Mouse (Mus musculus): ENCODE measurements around the gene Atg101. TPM values are rescaled to one million over a fixed set of nuclear protein-coding genes. Genes with fewer than 3 reads are reported as not detected.
"Not testable (repeated sequence)": the region's sequence is repeated elsewhere in the genome, so short reads cannot be mapped to it uniquely, and the experiment has no call there.

Gene Atg101
- polyA plus RNA-seq, 1 experiment from 2014 or later: 62.0 TPM

GRCm38 (mm10) chr15:101322106-101322505, 38.0 kb downstream of the Atg101 start:
- Histone ChIP-seq H3K4me2 (replicated peaks) (no peak overlapping the region), H3K36me3 (no peaks in the 10 kb centered on the region), H3K27me3 (replicated peaks) (no peaks in the 10 kb centered on the region), H3K27ac (no peak overlapping the region), H3K4me3 (replicated peaks) (no peak overlapping the region), H3K9me3 (no peaks in the 10 kb centered on the region), H3K4me1 (replicated peaks) (peaks cover 19% of the 10 kb centered on the region), H3K9ac (no peak overlapping the region)
- no peak for ATAC-seq
- WGBS: 83% methylated on average over 5 of the region's 5 CpGs

GRCm38 (mm10) chr15:101322640-101323039, 38.6 kb downstream of the Atg101 start:
- ATAC-seq: no peak
- WGBS: 84% methylated on average over 7 of the region's 7 CpGs
- H3K4me1 ChIP-seq (replicated peaks): peaks cover 19% of the 10 kb centered on the region
- H3K4me2 ChIP-seq (replicated peaks): no peak overlapping the region
- no peaks in the 10 kb centered on the region for H3K27me3 ChIP-seq (replicated peaks)
- no peak overlapping the region for H3K9ac ChIP-seq
- H3K36me3 ChIP-seq: no peaks in the 10 kb centered on the region
- H3K4me3 ChIP-seq (replicated peaks): no peak overlapping the region
- H3K27ac ChIP-seq: no peak overlapping the region
- no peaks in the 10 kb centered on the region for H3K9me3 ChIP-seq

- no peak overlapping the region for H3K9ac ChIP-seq
- no peak overlapping the region for H3K4me3 ChIP-seq (replicated peaks)
- no peaks in the 10 kb centered on the region for H3K36me3 ChIP-seq
- H3K27ac ChIP-seq: no peak overlapping the region
- no peaks in the 10 kb centered on the region for H3K9me3 ChIP-seq
- ATAC-seq: no peak
- no peaks in the 10 kb centered on the region for H3K27me3 ChIP-seq (replicated peaks)
- 96% methylated on average over 5 of the region's 5 CpGs for WGBS
- no peak overlapping the region for H3K4me2 ChIP-seq (replicated peaks)
- peaks cover 26% of the 10 kb centered on the region for H3K4me1 ChIP-seq (replicated peaks)
Observed at GRCm38 (mm10) chr15:101323511-101323910, 39.4 kb downstream of the Atg101 start.

- not testable (repeated sequence) for H3K36me3 ChIP-seq; H3K4me2 ChIP-seq (replicated peaks); ATAC-seq; H3K9me3 ChIP-seq; H3K27ac ChIP-seq; H3K4me3 ChIP-seq (replicated peaks); H3K9ac ChIP-seq; H3K27me3 ChIP-seq (replicated peaks)
- H3K4me1 ChIP-seq (replicated peaks): peaks cover 31% of the 10 kb centered on the region
Observed at GRCm38 (mm10) chr15:101324409-101324808, 40.3 kb downstream of the Atg101 start.

GRCm38 (mm10) chr15:101325991-101326534, 42.0 kb downstream of the Atg101 start:
- 44% methylated on average over 10 of the region's 10 CpGs for WGBS
- H3K27ac ChIP-seq: no peak overlapping the region
- ATAC-seq: no peak

GRCm38 (mm10) chr15:101327282-101327681, 43.2 kb downstream of the Atg101 start:
- Histone ChIP-seq H3K4me2 (replicated peaks) (no peak overlapping the region), H3K36me3 (no peaks in the 10 kb centered on the region), H3K9ac (no peak overlapping the region), H3K9me3 (no peaks in the 10 kb centered on the region), H3K4me1 (replicated peaks) (peaks cover 24% of the 10 kb centered on the region), H3K27me3 (replicated peaks) (no peaks in the 10 kb centered on the region), H3K27ac (no peak overlapping the region), H3K4me3 (replicated peaks) (no peak overlapping the region)
- peak; percentile 86 for ATAC-seq
- 9% methylated on average over 6 of the region's 6 CpGs for WGBS

More at GRCm38 (mm10) chr15:101325991-101326534, 42.0 kb downstream of the Atg101 start:
- H3K4me3 ChIP-seq (replicated peaks): no peak overlapping the region
- no peaks in the 10 kb centered on the region for H3K9me3 ChIP-seq
- H3K4me2 ChIP-seq (replicated peaks): no peak overlapping the region
- H3K36me3 ChIP-seq: no peaks in the 10 kb centered on the region
- no peaks in the 10 kb centered on the region for H3K27me3 ChIP-seq (replicated peaks)
- H3K9ac ChIP-seq: no peak overlapping the region
- H3K4me1 ChIP-seq (replicated peaks): peaks cover 31% of the 10 kb centered on the region

- no peak for ATAC-seq
- no peak overlapping the region for H3K27ac ChIP-seq
Observed at GRCm38 (mm10) chr15:101328876-101329563, 44.9 kb downstream of the Atg101 start.

GRCm38 (mm10) chr15:101329564-101329892, 45.5 kb downstream of the Atg101 start:
- H3K9ac ChIP-seq: no peak overlapping the region
- H3K9me3 ChIP-seq: no peaks in the 10 kb centered on the region
- no peaks in the 10 kb centered on the region for H3K36me3 ChIP-seq
- no peak overlapping the region for H3K27ac ChIP-seq
- no peak overlapping the region for H3K4me2 ChIP-seq (replicated peaks)
- WGBS: 86% methylated on average over 3 of the region's 3 CpGs
- H3K4me3 ChIP-seq (replicated peaks): no peak overlapping the region
- ATAC-seq: no peak
- H3K27me3 ChIP-seq (replicated peaks): no peaks in the 10 kb centered on the region
- H3K4me1 ChIP-seq (replicated peaks): peaks cover 28% of the 10 kb centered on the region

More at GRCm38 (mm10) chr15:101328876-101329563, 44.9 kb downstream of the Atg101 start:
- no peak overlapping the region for H3K4me2 ChIP-seq (replicated peaks)
- H3K9me3 ChIP-seq: no peaks in the 10 kb centered on the region
- peaks cover 28% of the 10 kb centered on the region for H3K4me1 ChIP-seq (replicated peaks)
- no peak overlapping the region for H3K9ac ChIP-seq
- 68% methylated on average over 3 of the region's 3 CpGs for WGBS
- H3K4me3 ChIP-seq (replicated peaks): no peak overlapping the region
- H3K27me3 ChIP-seq (replicated peaks): no peaks in the 10 kb centered on the region
- H3K36me3 ChIP-seq: no peaks in the 10 kb centered on the region

- H3K9ac ChIP-seq: no peak overlapping the region
- no peak overlapping the region for H3K4me2 ChIP-seq (replicated peaks)
- WGBS: 50% methylated on average over 4 of the region's 4 CpGs
- H3K4me3 ChIP-seq (replicated peaks): no peak overlapping the region
- peak; percentile 52 for ATAC-seq
- no peaks in the 10 kb centered on the region for H3K9me3 ChIP-seq
- no peaks in the 10 kb centered on the region for H3K27me3 ChIP-seq (replicated peaks)
- no peak overlapping the region for H3K27ac ChIP-seq
- peaks cover 28% of the 10 kb centered on the region for H3K4me1 ChIP-seq (replicated peaks)
- H3K36me3 ChIP-seq: no peaks in the 10 kb centered on the region
Observed at GRCm38 (mm10) chr15:101331090-101331489, 47.0 kb downstream of the Atg101 start.

- H3K4me2 ChIP-seq (replicated peaks): no peak overlapping the region
- no peaks in the 10 kb centered on the region for H3K9me3 ChIP-seq
- ATAC-seq: no peak
- no peak overlapping the region for H3K4me3 ChIP-seq (replicated peaks)
- no peaks in the 10 kb centered on the region for H3K36me3 ChIP-seq
- H3K4me1 ChIP-seq (replicated peaks): peaks cover 34% of the 10 kb centered on the region
- WGBS: 64% methylated on average over 4 of the region's 4 CpGs
- H3K27ac ChIP-seq: no peak overlapping the region
- H3K9ac ChIP-seq: no peak overlapping the region
- H3K27me3 ChIP-seq (replicated peaks): no peaks in the 10 kb centered on the region
Observed at GRCm38 (mm10) chr15:101332370-101332769, 48.3 kb downstream of the Atg101 start.

GRCm38 (mm10) chr15:101333165-101333564, 49.1 kb downstream of the Atg101 start:
- no peak for ATAC-seq
- no peak overlapping the region for H3K4me3 ChIP-seq (replicated peaks)
- H3K36me3 ChIP-seq: no peaks in the 10 kb centered on the region
- H3K27me3 ChIP-seq (replicated peaks): no peaks in the 10 kb centered on the region
- no peak overlapping the region for H3K27ac ChIP-seq
- peaks cover 28% of the 10 kb centered on the region for H3K4me1 ChIP-seq (replicated peaks)
- WGBS: 24% methylated on average over 1 of the region's 1 CpGs
- H3K9ac ChIP-seq: no peak overlapping the region
- no peaks in the 10 kb centered on the region for H3K9me3 ChIP-seq
- no peak overlapping the region for H3K4me2 ChIP-seq (replicated peaks)

- Histone ChIP-seq H3K27me3 (replicated peaks) (no peaks in the 10 kb centered on the region), H3K9me3 (no peaks in the 10 kb centered on the region), H3K27ac (no peak overlapping the region), H3K36me3 (no peaks in the 10 kb centered on the region), H3K4me1 (replicated peaks) (peaks cover 27% of the 10 kb centered on the region), H3K4me3 (replicated peaks) (no peak overlapping the region), H3K4me2 (replicated peaks) (no peak overlapping the region), H3K9ac (no peak overlapping the region)
- 71% methylated on average over 4 of the region's 4 CpGs for WGBS
- no peak for ATAC-seq
Observed at GRCm38 (mm10) chr15:101333648-101334047, 49.6 kb downstream of the Atg101 start.

All from intestine, embryonic 15.5 days (tissue).